Mouse (Mus musculus) Muller cell, postnatal 12 days (primary cell): ENCODE results near the gene Cop1.

ENCODE experiments used
- DNase-seq: peaks from one replicate; pipeline ENCODE4 v3.0.0-alpha.2; 2015; ENCODE audit errors: inconsistent ontology term

Cop1 gene

DNA sequence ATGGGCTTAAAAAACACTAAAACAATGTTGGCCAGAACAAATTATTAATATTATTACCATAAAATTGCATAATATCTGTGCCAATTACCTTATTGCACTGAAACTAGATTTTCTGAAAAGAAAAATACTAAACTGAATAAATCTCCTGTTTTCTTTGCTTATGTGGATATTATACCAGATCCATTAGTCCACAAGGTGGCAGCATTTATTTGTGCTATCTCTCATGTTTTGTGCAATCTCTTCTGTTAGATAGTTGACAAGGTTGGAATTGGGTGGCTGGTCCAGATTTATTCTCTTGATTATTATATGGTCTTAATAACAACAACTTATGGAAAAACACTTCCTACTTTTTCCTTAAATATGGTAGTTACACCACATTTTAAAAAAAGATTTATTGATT lies 58.1 kb downstream of the Cop1 start:
- peak; percentile 10 for DNase-seq

DNA sequence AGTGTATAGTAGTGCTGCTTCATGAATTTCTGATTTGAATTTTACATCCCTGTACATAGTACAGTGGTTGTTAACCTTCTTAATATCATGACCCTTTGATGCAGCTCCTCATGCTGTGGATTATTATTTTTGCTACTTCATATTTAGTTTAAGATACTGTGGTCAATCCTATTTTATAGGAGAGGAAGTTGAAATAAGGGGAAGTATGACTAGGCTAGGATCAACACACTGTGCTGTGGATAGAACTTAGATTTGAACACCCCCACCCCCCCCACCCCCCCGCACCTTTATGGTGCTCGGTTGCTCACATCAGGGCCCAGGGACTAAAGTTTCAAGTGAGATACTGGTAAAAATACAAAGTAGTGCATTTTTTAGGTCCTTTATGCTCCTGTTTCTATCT lies 58.7 kb downstream of the Cop1 start:
- DNase-seq: no peak

DNA sequence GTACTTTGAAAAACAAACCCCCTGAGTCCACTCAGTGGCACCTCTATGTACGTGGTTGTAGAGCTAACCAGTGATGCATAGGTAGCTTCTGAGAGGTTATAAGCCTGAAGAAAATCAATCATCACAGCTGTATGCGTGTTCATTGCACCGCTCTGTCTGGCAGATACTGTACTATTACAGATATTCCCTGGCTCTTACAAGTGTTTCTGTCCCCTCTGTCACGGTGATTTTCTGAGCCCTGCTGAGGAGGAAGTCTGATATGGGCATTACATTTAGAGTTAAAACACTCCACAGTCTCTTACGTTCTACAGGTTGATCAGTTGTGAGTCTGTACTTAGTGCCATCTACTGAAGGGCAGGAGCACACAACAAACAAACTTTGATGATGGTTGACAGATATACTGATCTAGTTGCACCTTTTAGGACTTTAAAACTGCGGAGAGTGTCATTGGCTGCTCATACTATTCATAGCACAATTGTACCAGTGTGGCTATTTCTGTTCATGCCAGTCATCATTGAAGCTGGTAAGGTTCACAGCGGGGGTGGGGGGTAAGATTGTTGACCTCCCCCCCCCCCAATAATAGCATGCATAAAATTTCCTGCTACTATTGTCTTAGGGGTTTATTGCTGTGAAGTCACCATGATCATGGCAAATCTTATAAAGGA lies 69.4 kb downstream of the Cop1 start:
- no peak for DNase-seq

DNA sequence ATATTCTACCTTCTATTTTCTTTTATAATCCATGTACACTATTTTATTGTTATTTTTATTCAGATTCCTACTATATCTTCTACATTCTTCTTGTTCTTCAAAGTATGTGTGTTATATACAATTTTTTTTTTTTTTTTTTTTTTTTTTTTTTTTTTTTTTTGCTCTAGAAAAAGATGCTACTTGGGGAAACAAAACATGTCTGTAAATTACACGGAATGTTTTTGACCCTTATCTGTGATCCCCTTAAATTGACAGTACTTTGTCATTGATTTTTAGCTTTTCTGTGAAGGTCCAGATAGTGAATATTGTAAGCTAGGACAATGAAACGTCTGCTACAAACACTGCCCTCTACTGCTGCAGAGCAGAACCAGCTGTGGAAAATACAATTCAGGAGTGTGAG lies 81.5 kb downstream of the Cop1 start:
- DNase-seq: no peak

DNA sequence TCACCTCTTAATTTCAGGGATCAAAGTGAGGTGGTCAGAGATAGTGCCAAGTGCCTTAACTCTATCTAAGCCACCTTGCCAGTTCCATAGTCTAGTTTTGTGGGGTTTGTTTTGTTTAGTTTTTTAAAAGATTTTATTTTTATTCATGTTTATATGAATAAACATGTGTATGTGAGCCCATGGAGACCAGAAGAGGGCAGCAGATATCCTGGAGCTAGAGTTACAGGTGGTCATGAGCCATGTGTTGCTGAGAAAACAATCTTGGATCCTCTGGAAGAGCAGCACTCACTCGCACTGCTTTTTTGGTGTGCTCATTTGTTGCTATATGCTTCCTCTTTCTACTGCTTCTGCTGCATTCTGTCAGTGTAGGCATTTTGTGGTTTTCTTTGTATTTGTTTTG lies 90.5 kb downstream of the Cop1 start:
- no peak for DNase-seq

DNA sequence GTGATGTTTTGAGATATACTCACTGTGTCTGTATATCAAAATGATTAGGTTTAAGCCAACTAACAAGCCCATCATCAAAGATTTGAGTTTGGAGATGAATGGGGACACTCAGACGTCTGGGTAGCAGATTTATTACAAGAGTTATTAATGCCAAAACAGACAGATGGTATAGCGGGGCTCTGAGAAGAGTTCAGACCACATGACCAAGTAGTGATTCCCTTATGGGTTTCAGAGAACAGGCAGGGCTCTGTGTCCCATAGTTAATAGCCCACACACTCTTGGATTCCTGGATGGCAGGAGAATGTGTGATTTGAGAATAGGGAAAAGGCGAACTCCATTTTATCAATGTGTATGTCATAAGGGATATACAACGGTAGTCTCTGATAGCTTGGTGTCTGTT lies 98.9 kb downstream of the Cop1 start:
- no peak for DNase-seq

DNA sequence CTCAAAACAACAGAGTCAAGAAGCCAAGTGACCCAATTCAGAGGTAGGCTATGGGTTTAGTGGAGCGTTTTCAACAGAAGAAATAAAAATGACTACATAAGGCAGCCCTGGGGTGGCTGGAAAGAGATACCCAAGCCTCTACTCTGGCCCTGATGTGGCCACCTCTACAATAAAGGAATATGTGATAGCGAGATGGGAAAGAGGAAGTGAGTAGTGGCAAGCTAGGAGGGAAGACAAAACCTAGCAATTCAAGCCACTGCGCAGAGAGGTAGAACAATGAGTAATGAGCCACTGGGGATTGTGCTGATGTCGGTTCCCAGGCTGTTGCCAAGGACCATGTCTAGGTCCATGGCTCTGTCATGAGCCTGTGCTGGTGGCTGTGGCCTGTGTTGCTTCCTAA lies 102.0 kb downstream of the Cop1 start:
- DNase-seq: no peak

DNA sequence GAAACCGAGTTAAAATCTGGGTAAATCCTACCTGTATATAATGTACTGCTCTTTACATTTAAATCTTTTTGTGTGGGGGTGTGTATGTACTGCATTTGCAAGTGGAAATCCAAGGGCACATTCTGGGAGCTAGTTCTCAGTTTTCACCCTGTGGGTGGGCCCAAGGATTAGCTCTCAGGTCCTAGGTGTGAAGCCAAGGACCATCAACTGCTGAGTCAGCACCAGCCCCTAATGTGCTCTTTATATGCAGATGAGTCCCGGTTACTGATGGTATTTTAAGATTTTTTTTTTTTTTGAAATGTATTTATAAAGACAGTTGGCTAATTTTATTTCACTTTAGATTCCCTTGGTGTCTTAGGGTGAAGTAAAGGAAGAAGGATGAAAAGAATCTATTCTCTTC lies 110.2 kb downstream of the Cop1 start:
- DNase-seq: no peak

DNA sequence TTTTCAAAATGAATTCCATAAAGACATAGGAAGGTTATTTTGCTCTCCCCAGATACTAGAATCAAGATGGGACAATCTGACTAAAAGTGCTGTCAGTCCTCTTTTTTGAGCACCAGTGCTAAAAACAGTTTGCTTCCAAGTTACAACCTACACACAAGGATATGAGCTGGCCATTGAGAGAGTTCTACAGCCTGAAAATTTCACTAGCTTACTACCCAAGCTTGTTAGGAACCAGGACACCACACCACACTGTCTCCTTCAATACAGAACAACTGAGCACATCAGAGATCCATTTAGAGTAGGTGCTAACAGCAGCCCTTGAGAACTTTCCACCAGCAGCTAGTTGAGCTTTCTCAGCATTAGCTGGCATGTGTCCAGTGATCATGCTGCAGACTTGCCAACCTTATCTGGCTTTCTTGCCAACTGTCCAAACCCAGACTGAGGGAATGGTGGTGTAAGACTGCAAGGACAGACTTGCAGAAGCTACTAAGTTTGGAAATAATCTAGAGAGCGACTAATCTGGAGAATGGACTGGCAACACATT lies 123.0 kb downstream of the Cop1 start:
- DNase-seq: peak; percentile 4

DNA sequence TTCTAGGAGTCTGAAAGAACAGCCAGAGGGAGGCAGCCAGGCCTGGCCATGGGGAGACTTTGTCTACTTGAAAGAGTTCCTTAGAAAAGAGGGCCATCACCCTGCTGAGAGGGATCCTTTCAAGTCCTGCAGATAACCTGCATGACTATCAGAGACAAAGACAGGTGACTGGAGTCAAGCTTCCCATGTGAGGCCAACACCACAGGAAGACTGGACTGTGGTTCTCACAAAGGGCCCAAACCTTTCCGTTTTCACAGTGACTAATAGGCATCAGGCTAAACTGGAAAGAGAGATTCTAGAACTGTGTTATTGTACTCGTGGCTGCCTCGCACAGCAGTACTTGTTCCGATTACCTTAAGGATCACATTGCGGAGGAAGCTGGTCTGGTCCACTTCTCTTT lies 126.6 kb downstream of the Cop1 start:
- DNase-seq: no peak

DNA sequence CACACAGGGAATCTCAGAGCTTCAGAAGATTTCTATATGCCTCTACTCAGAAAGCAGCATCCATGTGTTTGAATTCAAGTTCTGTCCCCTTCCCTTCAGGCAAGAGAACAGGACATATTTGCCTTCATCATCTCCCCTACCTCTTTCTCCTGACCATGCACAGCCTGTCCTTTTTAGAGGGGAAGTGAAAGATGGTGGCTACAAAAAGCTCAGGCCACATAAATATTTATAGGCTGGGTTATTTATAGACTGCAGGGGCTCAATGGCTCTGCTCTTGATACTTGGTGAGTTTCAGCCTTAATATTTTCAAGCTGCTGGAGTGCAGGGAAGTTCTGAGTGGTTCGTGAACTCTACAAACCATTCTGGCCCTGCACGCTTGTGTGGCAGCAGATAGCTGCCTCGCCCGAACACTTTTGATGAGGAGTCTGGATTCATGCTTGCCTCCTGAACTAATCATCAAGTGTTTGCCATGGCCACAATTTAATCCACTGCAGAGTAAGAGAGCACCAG lies 139.8 kb downstream of the Cop1 start:
- DNase-seq: no peak

DNA sequence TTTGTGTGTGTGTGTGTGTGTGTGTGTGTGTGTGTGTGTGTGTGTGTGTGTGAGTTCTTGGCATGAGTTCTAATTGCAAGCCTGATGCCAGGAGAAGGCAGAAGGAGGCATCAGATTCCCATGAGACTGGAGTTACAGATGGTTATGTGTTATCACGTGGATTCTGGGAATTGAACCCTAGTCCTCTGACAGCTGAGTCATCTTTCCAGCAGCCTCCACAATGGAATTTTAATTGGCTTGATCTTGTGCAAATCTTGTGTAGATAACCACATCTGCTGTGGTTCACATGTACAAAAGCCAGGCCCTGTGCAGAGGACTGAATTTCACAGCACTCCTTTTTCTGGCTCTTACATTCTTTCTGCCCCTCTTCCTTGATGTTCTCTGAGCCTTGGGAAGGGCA lies 150.1 kb downstream of the Cop1 start:
- DNase-seq: peak; percentile 45

DNA sequence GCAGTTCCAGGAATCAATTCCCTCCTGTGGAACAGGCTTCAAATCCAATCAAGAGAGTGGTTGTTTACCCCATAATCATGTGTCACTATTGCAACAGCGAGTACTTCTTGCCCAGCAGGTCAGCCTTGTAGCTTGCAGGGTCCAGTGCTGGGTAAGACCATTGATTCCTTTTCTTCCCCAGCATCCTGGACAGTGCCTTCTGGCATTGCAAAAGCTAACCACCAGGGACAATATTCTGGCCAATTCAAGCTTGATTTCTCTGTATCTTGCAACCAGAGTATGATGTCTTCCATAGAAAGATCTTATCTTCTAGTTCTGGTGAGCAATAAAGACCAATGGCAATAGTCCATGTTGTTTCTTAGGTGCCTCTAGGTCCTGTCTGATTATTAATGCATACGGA lies 150.8 kb downstream of the Cop1 start:
- no peak for DNase-seq

DNA sequence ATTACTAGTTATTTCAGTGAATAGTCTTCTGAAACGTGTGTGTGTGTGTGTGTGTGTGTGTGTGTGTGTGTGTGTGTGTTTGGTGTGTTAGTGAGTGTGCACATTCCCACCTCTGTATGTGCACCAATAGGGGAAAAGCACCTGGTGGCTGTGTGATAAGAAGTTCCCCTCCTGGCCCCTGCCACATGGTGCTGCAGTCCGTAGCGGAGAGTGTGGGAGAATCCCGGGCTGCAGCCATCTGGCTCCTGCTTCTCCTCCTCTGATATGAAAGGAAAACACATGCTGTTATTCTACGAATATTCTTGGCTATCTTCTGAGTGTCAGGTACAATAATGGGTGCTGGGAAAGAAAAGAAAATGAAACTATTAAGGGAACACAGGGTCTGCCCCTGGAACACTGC lies 154.3 kb downstream of the Cop1 start:
- DNase-seq: no peak

DNA sequence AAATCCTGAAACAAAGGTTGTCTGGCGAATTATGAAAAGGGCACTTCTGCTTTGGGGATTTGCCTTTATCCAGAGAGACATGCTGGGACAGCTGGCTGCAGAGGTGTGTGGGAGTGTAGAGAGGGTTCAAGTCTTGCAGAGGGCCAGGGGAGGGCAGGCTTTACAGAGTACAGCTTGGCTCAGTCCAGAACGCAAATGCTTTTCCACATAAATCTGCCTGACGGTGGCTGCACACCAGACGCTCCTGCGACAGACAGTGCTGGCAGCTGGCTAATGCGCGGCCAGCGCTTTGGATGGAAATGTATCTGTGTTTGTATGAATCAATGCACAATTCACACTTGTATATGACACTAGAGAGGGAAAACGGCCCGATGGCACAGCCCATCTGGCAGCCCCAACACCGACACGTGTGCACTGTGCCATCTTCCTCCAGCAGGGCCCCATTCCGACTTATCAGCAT lies 156.5 kb downstream of the Cop1 start:
- no peak for DNase-seq

DNA sequence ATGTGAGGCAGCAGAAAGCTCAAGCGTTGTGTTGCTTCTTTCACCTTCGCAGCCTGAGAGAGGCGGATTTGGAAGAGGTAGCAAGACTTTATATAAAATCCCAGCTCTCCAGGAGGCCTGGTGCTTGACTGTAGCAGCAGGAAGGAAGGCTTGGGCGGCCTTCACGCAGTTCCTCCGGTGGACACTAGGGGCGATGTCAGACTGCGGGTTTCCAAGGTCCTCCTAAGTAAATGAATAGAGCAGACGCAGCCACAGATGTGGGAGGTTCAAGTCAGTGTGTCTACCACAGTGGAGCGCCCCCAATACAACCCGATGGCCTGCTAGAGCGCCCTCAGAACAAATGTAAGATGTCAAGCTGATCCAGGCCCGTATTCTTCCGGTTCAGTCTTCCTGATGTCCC lies 157.9 kb downstream of the Cop1 start:
- peak; percentile 30 for DNase-seq

DNA sequence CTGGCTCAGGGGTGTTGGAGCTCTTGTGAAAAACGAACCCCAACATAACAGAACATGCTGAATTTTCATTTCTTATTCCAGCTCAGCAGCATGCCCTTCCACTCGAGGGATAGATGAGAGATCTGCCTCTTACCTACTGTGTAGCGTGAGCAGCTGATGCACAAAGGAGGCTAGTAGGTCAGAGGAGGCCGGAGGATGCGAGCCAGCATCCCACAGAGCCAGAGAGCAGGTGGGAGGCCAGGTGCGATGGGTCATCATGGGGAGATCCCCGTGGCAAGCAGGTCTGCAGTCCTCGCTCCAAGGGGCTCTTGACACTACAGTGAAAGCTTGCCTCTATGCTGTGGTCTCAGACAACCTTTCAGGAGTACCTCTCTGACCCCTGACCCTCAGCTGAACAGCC lies 160.5 kb downstream of the Cop1 start:
- DNase-seq: no peak

DNA sequence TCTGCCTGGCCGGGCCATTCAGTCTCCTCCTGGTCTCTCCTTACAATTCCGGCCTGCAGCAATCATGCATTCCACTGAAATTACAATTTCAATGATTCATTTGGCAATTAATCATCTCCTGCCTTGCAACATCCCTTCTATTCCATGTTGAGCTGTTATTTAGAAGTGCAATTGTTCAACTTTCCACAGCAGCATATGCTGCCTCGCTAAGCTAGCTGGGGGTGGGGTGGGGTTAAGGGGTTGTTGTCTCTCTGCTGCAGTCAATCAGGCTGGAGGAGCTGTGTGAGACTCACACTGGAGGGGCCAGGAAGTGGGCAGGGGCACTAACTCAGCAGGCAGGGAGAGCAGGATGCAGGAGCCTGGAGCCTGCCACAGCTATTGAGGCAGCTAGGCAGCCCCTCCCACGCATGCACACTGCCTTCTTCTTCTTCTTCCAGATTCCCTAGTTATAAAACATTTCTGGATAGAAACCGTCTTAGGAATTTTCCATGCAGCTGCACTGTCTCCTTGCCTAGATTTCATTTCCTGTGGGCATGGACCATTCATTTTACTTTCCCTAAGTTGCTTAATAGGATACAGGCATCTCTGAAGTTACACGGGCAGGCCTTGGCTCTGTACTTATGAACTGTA lies 161.1 kb downstream of the Cop1 start:
- DNase-seq: peak; percentile 80

DNA sequence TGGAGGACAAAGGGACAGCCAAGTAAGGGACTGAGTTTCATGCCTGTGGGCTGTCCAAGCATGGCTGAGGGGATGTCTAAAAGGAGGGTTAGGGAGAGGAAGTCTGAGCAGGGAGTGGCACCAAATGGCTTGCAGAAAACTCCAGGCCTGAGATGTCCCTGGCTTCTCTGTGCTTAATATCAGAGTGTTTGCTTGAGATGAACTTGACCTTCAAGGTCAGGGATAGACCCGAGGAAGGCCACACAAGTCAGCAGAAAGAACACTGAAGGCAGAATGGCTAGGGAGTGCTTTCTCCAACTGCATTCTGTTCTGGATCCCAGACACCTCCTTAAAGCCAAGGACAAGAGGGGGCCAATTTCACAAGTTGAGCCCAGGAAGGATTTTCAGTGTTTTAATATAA lies 161.8 kb downstream of the Cop1 start:
- DNase-seq: no peak

DNA sequence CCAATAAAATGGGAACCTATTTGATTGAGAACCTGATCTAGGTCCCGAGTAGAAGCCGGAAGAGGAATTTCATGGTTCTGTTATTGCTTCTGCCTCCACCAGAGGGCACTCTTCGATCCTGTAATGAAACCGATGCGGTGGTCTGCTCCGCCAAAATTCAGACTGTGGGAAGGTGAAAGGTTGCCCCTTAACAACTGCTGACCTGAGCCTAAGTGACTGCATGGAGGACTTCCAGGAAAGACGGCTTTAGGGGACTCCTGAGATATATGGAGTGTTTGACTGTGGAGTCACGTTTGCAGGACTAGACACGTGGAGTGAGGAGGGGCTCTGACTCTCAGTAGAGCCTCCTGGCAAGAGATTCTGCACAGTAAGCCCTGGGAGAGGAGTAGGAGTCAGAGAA lies 164.4 kb downstream of the Cop1 start:
- DNase-seq: peak; percentile 40
